8 mouse cellular contexts compared by ENCODE assay signal in genomic region chr1:165709629-165710256, GRCm38 (mm10). TPM values are rescaled to one million over a fixed set of nuclear protein-coding genes. Genes with fewer than 3 reads are reported as not detected.
DNase-seq lines count a peak whose midpoint lies in the region; ATAC-seq and TF ChIP-seq lines count a peak whose summit lies in the region.

Gene Rcsd1, minus strand, starts transcription at chr1:165709757.

- no peak within 1 kb of the TSS for H3K4me2 ChIP-seq in hindbrain, embryonic 11.5 days (replicated peaks; ENCODE audit: low read depth, low read length)
- peak within 1 kb of the TSS; percentile 70 for H3K4me2 ChIP-seq in heart, embryonic 11.5 days
- H3K4me2 ChIP-seq in limb, embryonic 14.5 days (replicated peaks; ENCODE audit: low read depth, low read length, severe bottlenecking): peak within 1 kb of the TSS; percentile 83

- TF ChIP-seq POLR2A in limb, embryonic 14.5 days (IDR thresholded peaks at IDR 0.05; ENCODE audit: borderline replicate concordance, extremely low read depth, insufficient read depth, insufficient read length): no peak
- TF ChIP-seq POLR2A in spleen, adult 2 months (IDR thresholded peaks at IDR 0.05; ENCODE audit: low read depth, low read length): 0 out of 2 replicates have a peak, but pooled peaks have one; percentile 6

- no peak within 1 kb of the TSS for H3K9ac ChIP-seq in hindbrain, embryonic 11.5 days (ENCODE audit: low read depth, low read length)
- H3K9ac ChIP-seq in heart, embryonic 11.5 days (ENCODE audit: low read depth, low read length): peak within 1 kb of the TSS; percentile 97; the same call in 1 of the 2 replicates
- no peak within 1 kb of the TSS for H3K9ac ChIP-seq in limb, embryonic 14.5 days (ENCODE audit: low read depth, low read length, severe bottlenecking)

- WGBS in hindbrain, embryonic 10.5 days: 62% methylated on average over 5 of the region's 5 CpGs
- 68% methylated on average over 5 of the region's 5 CpGs for WGBS in hindbrain, embryonic 11.5 days
- WGBS in heart, embryonic 11.5 days (ENCODE audit: insufficient replicate concordance): 26% methylated on average over 5 of the region's 5 CpGs
- 57% methylated on average over 5 of the region's 5 CpGs for WGBS in limb, embryonic 14.5 days
- 13% methylated on average over 5 of the region's 5 CpGs for WGBS in spleen, adult 2 months

- DNase-seq in hindbrain, embryonic 10.5 days (ENCODE audit: low spot score): no peak
- DNase-seq in hindbrain, embryonic 11.5 days (ENCODE audit: low spot score): no peak
- no peak for DNase-seq in adrenal gland, postnatal 4 days (ENCODE audit: low spot score in 2 of 2)
- DNase-seq in limb, embryonic 14.5 days (ENCODE audit: low spot score): no peak
- peak; percentile 55 to 74 for DNase-seq in spleen, adult 2 months (ENCODE audit: low read depth in 1 of 2, low spot score in 2 of 2)
- no peak for DNase-seq in layer of hippocampus, adult 9-11 months
- DNase-seq in right cerebral cortex, postnatal 36 days (ENCODE audit: low spot score in 2 of 2): no peak

- no peak within 1 kb of the TSS for H3K27ac ChIP-seq in hindbrain, embryonic 10.5 days
- no peak within 1 kb of the TSS for H3K27ac ChIP-seq in hindbrain, embryonic 11.5 days (ENCODE audit: low read depth, low read length)
- peak within 1 kb of the TSS; percentile 96 for H3K27ac ChIP-seq in heart, embryonic 11.5 days (ENCODE audit: low read depth, low read length)
- no peak within 1 kb of the TSS for H3K27ac ChIP-seq in limb, embryonic 14.5 days (replicated peaks; ENCODE audit: low read depth, low read length)
- peak within 1 kb of the TSS; percentile 98 for H3K27ac ChIP-seq in spleen, adult 2 months (ENCODE audit: insufficient read depth, low read length)

- no peak for ATAC-seq in hindbrain, embryonic 11.5 days (ENCODE audit: low FRiP score)
- ATAC-seq in heart, embryonic 11.5 days (replicated peaks; ENCODE audit: insufficient number of reproducible peaks, low FRiP score, low TSS enrichment): no peak
- no peak for ATAC-seq in limb, embryonic 14.5 days (ENCODE audit: low FRiP score, low read depth)

- no peak for TF ChIP-seq CTCF in spleen, adult 2 months (IDR thresholded peaks at IDR 0.05; ENCODE audit: extremely low read depth, insufficient read depth, insufficient read length, insufficient replicate concordance)

- H3K4me3 ChIP-seq in hindbrain, embryonic 10.5 days: 0 out of 2 replicates have a peak within 1 kb of the TSS, but pooled peaks have one; percentile 71
- no peak within 1 kb of the TSS for H3K4me3 ChIP-seq in hindbrain, embryonic 11.5 days (ENCODE audit: low read depth, low read length)
- H3K4me3 ChIP-seq in heart, embryonic 11.5 days (ENCODE audit: low read depth, low read length): no peak within 1 kb of the TSS
- H3K4me3 ChIP-seq in limb, embryonic 14.5 days (replicated peaks; ENCODE audit: low read length): no peak within 1 kb of the TSS
- H3K4me3 ChIP-seq in spleen, adult 2 months (ENCODE audit: extremely low read depth, insufficient read depth, insufficient read length): peak within 1 kb of the TSS; percentile 94

- H3K27me3 ChIP-seq in hindbrain, embryonic 10.5 days (ENCODE audit: insufficient read depth, poor library complexity, severe bottlenecking): peaks cover 59% of the 10 kb centered on the region
- H3K27me3 ChIP-seq in hindbrain, embryonic 11.5 days (ENCODE audit: control insufficient read depth, insufficient read depth, low read length): peaks cover 7% of the 10 kb centered on the region
- H3K27me3 ChIP-seq in heart, embryonic 11.5 days (ENCODE audit: control insufficient read depth, insufficient read depth, low read length): no peaks in the 10 kb centered on the region
- no peaks in the 10 kb centered on the region for H3K27me3 ChIP-seq in limb, embryonic 14.5 days (ENCODE audit: control insufficient read depth, insufficient read depth, low read length)
- no peaks in the 10 kb centered on the region for H3K27me3 ChIP-seq in spleen, adult 2 months (ENCODE audit: control insufficient read depth, insufficient read depth, low read length)

- H3K4me1 ChIP-seq in hindbrain, embryonic 10.5 days (replicated peaks): peaks cover 21% of the 10 kb centered on the region
- no peaks in the 10 kb centered on the region for H3K4me1 ChIP-seq in hindbrain, embryonic 11.5 days (replicated peaks; ENCODE audit: control insufficient read depth, insufficient read depth, low read length)
- H3K4me1 ChIP-seq in heart, embryonic 11.5 days (ENCODE audit: control insufficient read depth, insufficient read depth, low read length): peaks cover 43% of the 10 kb centered on the region
- 0 out of 2 replicates have a peak, but pooled peaks cover 2% of the 10 kb centered on the region for H3K4me1 ChIP-seq in limb, embryonic 14.5 days (ENCODE audit: control insufficient read depth, insufficient read depth, low read length)
- peaks cover 23% of the 10 kb centered on the region; the same call in 1 of the 2 replicates for H3K4me1 ChIP-seq in spleen, adult 2 months (ENCODE audit: control insufficient read depth, insufficient read depth, insufficient read length)

- no peaks in the 10 kb centered on the region for H3K9me3 ChIP-seq in hindbrain, embryonic 10.5 days
- H3K9me3 ChIP-seq in hindbrain, embryonic 11.5 days (ENCODE audit: control insufficient read depth, low read length): no peaks in the 10 kb centered on the region
- no peaks in the 10 kb centered on the region for H3K9me3 ChIP-seq in heart, embryonic 11.5 days (replicated peaks; ENCODE audit: control insufficient read depth, low read length)
- no peaks in the 10 kb centered on the region for H3K9me3 ChIP-seq in limb, embryonic 14.5 days (ENCODE audit: control insufficient read depth, low read length)

- H3K36me3 ChIP-seq in hindbrain, embryonic 10.5 days: no peaks in the 10 kb centered on the region
- no peaks in the 10 kb centered on the region for H3K36me3 ChIP-seq in hindbrain, embryonic 11.5 days (ENCODE audit: control insufficient read depth, insufficient read depth, low read length)
- H3K36me3 ChIP-seq in heart, embryonic 11.5 days (ENCODE audit: control insufficient read depth, insufficient read depth, low read length): no peaks in the 10 kb centered on the region
- H3K36me3 ChIP-seq in limb, embryonic 14.5 days (ENCODE audit: control insufficient read depth, insufficient read depth, low read length): no peaks in the 10 kb centered on the region
- 0 out of 2 replicates have a peak, but pooled peaks cover 2% of the 10 kb centered on the region for H3K36me3 ChIP-seq in spleen, adult 2 months (ENCODE audit: control insufficient read depth, insufficient read depth, low read length)

RNA-seq across cellular contexts. Expression of gene Rcsd1, which starts in this region (rescaled TPM):
- polyA plus RNA-seq in hindbrain, embryonic 10.5 days (2016; fragmentation: Nextera tagmentation; extraction: Ambion mirVana): 11.2 and 11.4 TPM in 2 replicates
- 8.5 and 9.4 TPM in 2 replicates for polyA plus RNA-seq in hindbrain, embryonic 11.5 days (2014; fragmentation: Nextera tagmentation; extraction: Ambion mirVana)
- total RNA-seq in adrenal gland, postnatal 4 days (2021): 10 to 100 TPM; 29.5 to 31.9 TPM
- polyA plus RNA-seq in heart, embryonic 11.5 days (2014; fragmentation: Nextera tagmentation; extraction: Ambion mirVana): 85.4 and 91.8 TPM in 2 replicates
- polyA plus RNA-seq in limb, embryonic 14.5 days (2012; rRNA removed): 16.7 and 17.9 TPM in 2 replicates
- polyA plus RNA-seq in limb, embryonic 14.5 days (2014; fragmentation: Nextera tagmentation; extraction: Ambion mirVana): 9.5 and 9.6 TPM in 2 replicates
- 68.3 and 73.9 TPM in 2 replicates for polyA plus RNA-seq in spleen, adult 2 months (2012; rRNA removed)

Comparison
In these comparisons a context has a peak if more than half of its experiments do, and no peak if none do; other contexts are left out.
1. H3K4me3 ChIP-seq: peak in hindbrain, embryonic 10.5 days (single experiment) and spleen, adult 2 months (single experiment); none in hindbrain, embryonic 11.5 days (single experiment), heart, embryonic 11.5 days (single experiment) and limb, embryonic 14.5 days (single experiment).
2. DNase-seq: peak in spleen, adult 2 months (2 of 2); none in hindbrain, embryonic 10.5 days (single experiment), hindbrain, embryonic 11.5 days (single experiment), adrenal gland, postnatal 4 days (0 of 2), limb, embryonic 14.5 days (single experiment), layer of hippocampus, adult 9-11 months (single experiment) and right cerebral cortex, postnatal 36 days (0 of 2).
3. H3K27ac ChIP-seq: peak in heart, embryonic 11.5 days (single experiment) and spleen, adult 2 months (single experiment); none in hindbrain, embryonic 10.5 days (single experiment), hindbrain, embryonic 11.5 days (single experiment) and limb, embryonic 14.5 days (single experiment).